Mouse (Mus musculus): ENCODE measurements around the gene Srek1.

The Srek1 gene

DNA sequence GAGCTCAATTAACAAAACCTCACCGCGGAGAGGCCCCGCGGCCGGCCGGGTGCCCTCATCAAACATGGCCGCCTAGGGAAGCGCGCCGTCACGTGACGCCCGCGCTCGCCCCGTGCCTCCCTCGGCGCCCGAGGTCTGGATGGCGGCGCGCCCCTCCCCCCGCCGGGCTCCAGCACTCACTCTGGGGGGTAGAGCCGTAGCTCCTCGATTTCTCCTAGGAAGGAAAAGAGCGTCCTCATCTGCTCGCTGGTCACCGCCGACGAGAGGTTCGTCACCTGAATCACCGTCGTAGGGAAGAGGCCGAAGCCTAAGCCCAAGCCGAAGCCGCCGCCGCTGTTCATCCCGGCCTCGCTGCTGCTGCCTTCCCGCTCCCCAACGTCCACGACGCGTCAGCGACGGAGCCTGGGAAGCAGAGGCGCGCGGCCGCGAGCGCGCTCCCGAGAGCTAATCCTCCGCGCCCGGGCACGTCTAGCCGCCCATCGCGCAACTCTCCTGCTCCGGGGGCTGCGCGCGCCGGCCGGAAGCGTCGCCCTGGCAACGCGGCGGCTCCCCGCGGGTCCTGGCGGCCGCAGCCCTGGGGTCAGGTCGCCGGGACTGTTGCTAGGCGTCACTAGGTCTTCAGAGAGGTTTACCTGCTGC, at the start of gene Srek1:
TSS of gene Srek1 (minus strand) at position 490 of the 639 bp plus-strand sequence.
- DNase-seq (ENCODE audit: low spot score in 2 of 2): peak; percentile 91

DNA sequence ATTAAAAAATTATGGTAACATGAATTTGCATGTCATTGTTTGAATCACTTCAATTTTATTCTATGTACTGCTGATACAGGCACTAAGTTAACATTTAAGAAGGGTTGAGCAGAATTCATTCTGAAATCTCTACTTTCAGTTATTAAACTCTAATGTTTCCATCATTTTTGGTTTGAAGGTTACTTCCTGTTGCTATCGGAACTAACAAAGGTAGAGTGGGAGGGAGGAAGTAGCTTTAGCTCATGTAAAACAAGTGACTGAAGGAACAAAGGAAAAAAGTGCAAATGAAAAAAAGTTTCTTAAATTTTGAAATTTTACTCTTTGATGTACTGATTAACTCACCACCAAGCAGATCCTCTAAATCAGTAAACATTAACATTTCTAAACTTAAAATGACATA, 47.9 kb upstream of the Srek1 start:
- DNase-seq (ENCODE audit: low spot score in 2 of 2): no peak

DNA sequence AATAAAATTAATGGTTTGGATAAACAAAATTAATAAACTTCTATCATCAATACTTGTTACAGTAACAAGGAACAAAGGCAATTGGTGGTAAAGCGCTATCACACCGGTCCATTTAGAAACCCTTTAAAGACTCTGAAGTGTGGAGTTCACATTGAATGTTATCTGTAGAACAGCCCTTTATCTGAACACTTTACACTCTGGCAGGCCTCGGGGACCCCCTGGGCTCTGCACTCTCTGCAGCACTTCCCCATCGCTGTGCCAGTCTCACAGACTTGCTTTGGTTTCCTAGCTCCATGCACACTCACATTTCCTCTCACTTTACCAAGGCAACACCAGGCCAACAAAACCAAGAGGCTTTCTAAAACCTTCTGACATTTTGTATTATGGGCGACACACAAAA, 45.0 kb upstream of the Srek1 start:
- no peak for DNase-seq (ENCODE audit: low spot score in 2 of 2)

DNA sequence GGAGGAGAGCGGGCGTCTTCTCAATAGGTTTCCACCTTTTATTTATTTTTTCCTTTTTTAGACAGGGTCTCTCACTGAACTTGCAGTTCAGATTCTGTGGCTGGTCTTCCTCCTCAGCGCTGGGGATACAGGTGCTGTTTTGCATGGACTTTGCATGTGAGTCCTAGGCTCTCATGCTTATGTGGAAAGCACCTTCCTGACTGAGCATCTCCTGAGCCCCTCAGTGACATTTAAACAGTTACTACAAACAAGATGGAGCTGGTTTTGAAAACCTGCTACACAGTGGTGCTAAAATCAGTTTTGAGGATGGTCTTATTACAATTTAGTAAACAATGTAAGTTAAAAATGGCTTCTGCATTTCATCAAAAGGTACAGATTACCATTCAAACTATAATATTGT, 43.5 kb upstream of the Srek1 start:
- no peak for DNase-seq (ENCODE audit: low spot score in 2 of 2)

DNA sequence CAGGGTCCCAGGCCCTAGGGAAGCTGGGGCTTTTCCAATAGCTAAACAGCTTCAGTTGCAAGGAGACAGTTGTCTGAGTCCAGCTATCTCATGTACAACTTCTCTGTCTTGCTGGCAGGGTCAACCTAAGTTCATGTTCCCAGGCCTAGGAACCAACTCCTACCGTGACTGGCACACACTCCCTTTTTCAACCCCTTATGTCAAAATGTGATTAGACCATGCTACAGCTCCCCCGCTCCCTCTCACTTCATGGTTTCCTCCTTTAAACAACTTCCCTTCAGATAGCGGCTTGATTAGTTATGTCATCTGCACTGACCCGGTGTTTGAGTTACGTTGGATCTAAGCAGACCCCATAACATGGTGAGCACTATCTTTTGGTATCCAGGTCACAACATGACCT, 33.1 kb upstream of the Srek1 start:
- DNase-seq (ENCODE audit: low spot score in 2 of 2): no peak

DNA sequence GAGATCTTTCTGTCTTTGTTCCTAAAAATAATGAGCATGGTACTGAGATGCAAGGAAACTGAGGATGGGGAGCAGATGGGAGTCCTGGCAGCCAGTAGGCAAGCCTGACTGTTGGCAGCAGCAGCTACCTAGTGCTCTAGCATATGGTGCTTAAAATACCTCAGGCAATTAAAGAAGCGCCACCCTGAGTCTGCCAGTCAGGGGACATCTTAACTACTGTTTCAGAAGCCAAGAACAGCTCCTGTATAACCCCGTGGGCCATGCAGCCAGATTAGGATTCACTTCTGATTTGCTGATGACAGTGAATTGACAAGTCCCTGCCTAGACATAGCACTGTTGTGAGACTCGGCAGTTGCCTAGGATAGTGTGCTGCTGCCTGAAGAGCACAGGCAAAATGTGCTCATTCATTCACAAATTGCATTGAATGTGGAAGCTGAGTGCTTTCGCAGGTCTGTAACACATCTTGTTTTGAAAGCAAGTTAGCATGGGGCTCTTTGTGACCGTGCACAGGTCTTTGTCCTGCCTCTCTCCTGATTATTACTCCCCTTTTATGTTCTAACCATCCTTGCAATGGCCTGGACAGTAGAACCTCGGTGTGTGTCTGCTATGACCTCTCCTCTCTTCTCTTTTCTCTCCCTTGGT, 31.9 kb upstream of the Srek1 start:
- no peak for DNase-seq (ENCODE audit: low spot score in 2 of 2)

DNA sequence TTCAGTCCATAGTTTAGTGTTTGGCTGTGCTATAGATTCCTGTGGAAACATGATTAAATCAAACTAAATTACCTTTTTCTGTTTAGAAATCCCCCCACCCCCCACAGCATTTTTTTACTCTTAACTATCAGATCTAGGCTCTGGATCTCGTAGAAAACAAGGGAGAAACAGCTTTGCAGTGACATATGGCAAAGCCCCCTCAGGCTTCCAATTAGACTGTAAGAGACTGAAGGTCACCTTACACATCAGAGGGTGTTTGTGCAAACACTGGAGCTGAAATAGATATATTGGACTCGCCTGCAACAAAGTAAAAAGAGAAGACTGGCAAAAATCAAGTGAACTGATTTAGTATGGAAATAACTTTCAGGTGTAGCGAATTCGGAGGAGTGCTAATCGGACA, 29.3 kb upstream of the Srek1 start:
- no peak for DNase-seq (ENCODE audit: low spot score in 2 of 2)

DNA sequence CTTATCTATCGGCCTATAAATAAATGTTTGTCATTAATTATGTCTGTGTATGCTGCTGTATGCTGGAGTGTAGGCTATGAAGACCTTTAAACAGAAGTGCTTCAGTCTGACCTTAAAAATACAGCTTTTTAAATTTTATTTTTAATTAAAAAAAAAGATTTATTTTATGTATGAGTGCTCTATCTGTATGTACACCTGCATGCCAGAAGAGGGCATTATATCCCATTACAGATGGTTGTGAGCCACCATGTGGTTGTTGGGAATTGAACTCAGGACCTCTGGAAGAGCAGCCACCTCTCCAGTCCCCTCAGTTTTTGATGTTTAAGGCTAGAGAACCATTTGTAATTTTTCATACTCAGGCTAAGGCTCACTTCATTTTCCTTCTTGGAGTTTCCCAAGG, 26.6 kb upstream of the Srek1 start:
- no peak for DNase-seq (ENCODE audit: low spot score in 2 of 2)

DNA sequence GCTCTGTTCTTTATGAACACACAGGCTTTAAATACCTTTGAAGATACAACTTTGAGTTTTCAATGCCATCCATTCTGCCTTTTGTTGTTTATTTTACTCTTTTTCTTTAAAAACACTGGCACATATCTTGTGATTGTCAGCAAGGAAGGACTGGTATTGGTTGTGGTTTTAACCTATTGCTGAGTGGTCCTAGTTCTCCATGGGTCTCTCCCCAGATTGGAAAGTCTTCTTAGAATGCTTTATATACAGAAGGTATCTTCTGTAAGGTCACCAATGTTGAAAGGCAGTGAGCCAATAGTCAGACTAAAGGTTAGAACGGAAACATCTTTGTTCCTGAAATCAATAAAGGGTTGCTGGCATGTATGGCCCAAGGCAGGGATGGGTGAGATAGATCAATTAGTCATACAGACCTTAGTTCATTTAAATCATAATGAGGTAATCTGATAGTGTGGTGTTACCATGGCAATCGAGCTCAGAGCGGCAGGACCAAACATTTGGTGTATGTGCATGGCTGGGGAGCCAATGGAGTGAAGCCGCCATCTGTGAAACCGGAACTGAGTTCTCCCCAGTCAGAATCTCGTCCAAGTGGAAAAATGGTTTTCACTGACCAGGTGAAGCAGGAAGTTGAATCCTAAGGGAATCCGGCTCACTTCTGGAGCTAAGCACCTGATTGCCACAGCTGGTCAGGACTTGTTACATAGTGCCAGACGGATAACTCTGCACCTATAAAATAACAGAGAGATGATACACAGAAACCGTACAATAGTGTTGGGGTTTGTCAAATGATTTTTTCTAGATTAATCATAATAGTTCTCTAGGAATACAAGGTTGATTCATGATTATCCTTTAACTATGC, 20.5 kb upstream of the Srek1 start:
- no peak for DNase-seq (ENCODE audit: low spot score in 2 of 2)

DNA sequence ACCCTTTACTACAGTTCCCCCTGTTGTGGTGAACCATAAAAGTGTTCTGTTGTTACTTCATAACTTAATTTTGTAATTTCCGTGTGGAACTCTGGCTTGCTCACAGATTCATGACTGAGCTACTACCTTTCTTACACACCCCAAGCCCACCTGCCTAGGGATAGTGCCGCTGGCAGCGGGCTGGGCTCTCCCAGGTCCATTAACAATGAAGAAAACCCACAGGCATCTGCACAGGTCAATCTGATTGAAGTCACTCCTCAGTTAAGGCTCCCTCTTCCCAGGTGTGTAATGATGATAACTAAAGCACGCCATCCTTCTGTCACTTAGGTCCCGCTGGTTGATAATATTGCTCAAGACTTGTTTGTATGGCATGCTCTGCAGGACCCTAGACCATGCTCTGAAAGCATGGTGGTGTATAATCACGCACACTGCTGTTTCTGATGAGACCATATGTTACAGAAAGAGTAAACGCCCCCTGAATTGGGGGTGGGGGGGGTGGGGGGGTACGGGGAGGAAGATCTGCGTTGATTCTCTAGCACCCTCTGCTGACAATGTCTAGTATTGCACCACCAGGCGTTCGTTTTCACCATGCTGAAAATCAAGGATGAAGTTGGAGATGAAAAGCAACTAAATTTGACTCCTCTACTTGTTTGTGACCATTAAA, 5.6 kb upstream of the Srek1 start:
- DNase-seq (ENCODE audit: low spot score in 2 of 2): no peak

DNA sequence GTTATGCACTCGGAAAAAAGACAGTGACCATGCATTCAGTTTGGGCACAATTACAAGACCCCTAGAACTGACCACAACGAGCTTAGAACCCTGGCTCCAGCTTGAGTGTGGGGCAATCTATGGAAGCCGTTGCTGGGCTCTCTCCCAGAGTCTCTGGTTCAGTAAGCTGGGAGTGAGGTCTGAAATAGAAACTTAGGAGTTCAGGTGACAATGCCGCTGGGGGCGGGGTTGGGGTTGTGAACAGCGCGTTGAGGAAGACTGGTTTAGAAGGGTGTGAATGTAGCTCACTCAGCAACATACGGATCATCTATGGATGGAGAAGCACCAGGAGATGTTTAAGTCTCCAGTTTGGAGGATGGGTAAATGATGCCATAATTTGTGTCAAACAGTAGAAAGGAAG, 2.7 kb upstream of the Srek1 start:
- DNase-seq (ENCODE audit: low spot score in 2 of 2): no peak

DNA sequence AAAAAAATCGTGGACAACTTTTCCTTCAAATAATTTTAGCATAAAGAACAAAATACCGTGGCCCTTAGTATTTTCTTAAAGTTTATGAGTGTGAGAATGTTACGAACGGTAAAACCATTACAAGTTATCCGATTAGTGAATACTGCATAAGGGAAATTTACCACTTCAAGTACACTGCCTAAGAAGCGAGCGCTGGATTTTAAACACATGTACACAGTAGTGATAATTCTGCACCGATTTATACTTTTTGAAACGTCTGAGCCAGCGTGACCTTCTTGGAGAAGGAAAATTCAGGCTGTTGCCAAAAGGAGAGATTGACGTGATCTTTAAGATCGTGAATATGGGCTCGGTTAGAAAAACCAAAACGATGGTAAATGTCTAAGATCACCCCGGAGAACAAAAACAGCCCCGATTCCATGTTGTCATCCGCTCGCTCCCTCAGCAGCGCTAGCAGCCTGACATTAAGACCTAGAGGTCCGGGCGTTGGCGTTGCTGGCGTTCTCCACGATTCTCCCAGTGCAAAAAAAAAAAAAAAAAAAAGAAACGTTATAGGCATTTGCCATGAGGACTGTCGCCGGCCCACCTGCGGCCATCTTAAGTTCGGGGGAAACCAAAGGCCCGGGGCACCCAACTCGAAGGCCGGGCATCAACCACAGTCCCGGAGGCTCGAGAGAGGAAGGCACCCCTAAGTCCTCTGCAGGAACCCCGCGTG, 845 bp downstream of the Srek1 start:
- no peak for DNase-seq (ENCODE audit: low spot score in 2 of 2)

DNA sequence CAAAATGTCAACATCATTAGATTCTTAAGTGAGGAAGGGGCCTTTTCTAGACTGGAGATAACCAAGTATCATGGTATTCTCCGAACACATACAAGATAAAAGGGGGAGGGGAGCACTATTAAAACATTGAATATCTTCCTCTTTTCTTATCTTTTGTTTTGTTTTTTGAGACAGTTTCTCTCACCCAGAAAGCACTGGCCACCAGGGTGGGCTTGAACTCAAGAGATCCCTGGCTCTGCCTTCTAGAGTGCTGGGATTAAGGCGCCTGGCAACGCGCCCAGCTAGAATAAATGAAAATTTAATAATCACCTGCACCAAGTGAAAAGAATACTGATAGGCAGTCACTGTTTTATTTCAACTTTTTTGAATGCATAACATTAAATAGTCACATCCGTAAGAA, 1.5 kb downstream of the Srek1 start:
- no peak for DNase-seq (ENCODE audit: low spot score in 2 of 2)

DNA sequence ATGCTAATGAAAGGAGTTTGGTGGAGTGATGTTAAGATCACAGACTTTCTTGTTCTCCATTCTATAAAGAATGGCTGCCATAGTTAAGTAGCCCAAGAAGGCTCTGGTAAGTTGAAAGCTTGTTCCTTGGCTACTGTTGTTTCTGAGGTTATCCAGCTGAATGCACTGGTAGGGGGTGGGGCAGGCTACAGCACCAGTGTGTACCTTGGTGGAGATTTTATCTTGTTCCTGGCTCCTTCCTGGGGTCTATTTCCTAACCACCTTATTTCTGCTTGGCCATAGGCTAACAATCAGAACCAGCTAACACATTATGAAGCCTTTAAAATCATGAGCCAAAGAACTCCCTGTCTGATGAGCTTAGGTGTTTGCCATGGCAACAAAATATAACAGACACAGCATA, 3.6 kb downstream of the Srek1 start:
- DNase-seq (ENCODE audit: low spot score in 2 of 2): no peak

DNA sequence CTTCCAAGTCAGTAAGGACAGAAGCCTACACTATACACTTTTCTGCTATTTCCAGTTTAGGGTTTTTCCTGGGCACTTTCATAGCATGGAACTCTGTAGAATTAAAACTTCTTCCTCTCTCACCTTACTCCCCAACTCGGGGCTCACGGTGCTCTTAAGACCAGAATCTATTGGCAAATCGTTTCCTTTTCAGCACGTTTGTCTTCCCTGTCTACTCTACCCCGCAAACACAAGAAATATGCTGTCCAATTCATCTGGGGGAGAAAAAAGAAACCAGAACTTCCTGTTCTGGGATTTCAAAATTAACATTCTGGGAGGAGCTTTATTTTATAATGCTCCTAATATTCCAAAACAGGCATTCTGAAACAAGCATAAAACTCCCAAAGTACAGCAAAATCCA, 6.5 kb downstream of the Srek1 start:
- no peak for DNase-seq (ENCODE audit: low spot score in 2 of 2)

DNA sequence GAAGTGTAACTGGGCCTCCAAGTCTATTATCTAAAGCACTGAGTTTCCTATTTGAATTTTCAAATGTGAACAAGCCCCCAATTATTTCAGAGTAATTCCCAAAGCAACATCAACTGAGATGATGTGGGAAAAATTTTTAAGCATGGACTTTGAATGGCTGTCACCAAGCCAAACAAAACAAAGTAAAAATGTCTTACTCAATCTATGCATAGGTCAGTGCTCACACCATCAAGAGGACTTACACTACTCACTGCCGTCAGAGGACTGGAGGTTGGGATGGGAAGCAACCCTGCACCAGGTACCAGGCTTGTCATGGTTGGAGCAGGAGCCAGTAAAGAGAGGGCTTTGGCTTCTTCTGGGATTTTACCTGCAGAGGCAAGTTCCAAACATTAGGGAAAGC, 10.8 kb downstream of the Srek1 start:
- no peak for DNase-seq (ENCODE audit: low spot score in 2 of 2)

DNA sequence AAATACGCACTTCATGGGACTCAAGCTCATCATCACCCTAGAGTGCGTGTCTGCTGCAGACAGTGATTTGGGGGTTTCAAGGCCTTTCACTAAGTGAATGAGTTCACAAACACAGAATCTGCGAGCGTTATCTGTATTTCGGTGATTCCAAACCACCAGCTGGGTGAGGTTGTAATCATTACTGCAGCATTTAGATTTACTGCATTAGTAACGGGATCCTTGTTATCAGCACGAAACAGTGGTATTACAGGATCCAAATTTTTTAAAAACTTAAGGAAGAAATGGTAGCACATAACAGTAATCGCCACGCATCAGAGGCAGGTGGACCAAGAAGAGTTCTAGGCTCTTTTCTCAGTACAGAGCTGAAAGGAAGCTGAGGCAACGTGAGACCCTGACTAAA, 12.4 kb downstream of the Srek1 start:
- DNase-seq (ENCODE audit: low spot score in 2 of 2): no peak

DNA sequence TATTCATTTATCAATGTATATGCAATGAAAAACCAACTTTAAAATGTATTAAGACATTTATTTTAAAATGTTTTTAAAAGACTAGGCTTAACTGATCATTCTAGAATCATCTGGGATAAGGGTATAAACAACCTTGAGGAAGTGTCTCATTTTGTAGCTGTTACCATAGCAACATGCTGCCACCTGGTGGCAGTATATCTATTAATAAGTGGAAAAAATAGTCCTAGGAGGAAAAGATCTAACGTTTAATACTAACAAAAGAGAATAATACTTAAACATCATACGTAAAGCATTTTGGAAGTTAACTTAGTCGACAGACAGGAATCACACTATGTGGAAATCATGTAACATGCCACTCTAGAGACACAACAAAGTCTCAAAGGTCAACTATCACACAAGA, 23.0 kb downstream of the Srek1 start:
- DNase-seq (ENCODE audit: low spot score in 2 of 2): no peak

DNA sequence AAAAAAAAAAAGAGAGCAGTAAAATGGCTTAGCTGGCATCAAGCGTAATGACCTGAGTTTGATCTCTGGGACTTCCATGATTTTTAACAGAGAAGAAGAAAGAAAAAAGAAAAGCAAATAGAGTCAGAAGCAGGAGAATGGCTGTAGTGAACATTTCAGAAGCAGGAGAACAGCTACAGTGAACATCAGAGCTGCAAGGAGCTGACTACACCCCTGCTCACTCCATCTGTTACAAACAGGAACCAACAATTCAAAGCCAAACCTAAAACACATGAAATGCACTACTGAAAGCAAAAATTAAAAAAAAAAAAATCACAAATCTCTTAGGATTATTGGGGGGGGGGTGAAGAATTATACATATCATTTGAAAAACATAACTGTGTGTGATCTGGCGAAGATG, 28.7 kb downstream of the Srek1 start:
- no peak for DNase-seq (ENCODE audit: low spot score in 2 of 2)

DNA sequence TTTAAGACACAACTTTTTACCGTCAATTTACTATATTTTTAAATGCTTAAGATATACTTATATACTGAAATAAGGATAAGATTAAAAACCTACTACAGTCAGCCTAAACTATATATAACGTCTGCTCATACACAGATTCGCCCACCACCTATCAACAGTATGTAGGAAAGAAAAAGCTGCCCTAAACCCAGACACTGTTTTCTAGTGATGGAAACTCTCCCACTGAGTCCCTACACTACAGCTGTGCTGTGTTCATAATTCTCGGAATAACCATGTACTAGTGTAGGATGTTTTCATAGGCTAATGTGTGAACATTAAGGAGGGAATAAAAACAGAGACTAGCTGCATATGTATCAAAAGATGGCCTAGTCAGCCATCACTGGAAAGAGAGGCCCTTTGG, 29.2 kb downstream of the Srek1 start:
- DNase-seq (ENCODE audit: low spot score in 2 of 2): no peak

DNA sequence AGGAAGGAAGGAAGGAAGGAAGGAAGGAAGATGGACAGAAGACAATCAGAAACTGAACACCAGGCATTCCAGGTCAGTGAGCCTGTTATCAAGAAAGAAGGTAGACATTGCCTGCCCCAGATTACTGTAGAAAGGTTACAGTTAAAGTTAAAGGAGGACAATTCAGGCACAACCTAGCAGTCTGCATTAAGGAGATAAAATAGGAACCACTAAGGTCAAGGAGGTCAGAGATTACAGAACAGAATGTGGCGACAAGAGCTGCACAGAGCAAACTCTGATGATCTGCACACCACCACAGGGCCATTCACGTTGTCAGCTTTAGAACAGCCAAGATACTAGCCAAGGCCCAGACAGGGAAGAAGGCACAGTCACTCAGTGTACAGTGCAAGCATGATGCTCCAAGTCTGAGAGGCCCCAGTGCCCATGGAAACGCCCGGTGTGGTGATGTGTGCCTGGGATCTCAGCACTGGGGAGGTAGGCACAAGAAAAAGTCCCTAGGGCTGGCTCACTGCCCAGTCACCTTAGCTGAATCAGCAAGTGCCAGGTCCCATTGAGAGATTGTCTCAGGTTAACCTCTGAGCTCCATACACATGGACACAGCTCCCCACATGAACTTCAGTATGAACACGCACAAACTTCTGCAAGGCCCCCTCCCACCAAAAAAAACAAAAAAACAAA, 38.9 kb downstream of the Srek1 start:
- no peak for DNase-seq (ENCODE audit: low spot score in 2 of 2)

Measured in heart, adult 9 months (tissue).